Mouse (Mus musculus): ENCODE results near the gene Ppp6r2. TPM values are rescaled to one million over a fixed set of nuclear protein-coding genes. Genes with fewer than 3 reads are reported as not detected.

Gene Ppp6r2
- total RNA-seq, 2 experiments from 2014 or later: 155 to 157 TPM

GRCm38 (mm10) chr15:89181561-89182270 lies 29.6 kb upstream of the Ppp6r2 start:
- no peak for DNase-seq (ENCODE audit: low spot score in 2 of 2)

- no peak for DNase-seq (ENCODE audit: low spot score in 2 of 2)
These were observed 29.0 kb upstream of the Ppp6r2 start for GRCm38 (mm10) chr15:89182328-89182741.

GRCm38 (mm10) chr15:89182842-89183241 lies 28.5 kb upstream of the Ppp6r2 start:
- DNase-seq (ENCODE audit: low spot score in 2 of 2): no peak

GRCm38 (mm10) chr15:89184141-89184936 lies 27.0 kb upstream of the Ppp6r2 start:
- no peak for DNase-seq (ENCODE audit: low spot score in 2 of 2)

- no peak for DNase-seq (ENCODE audit: low spot score in 2 of 2)
These were observed 26.5 kb upstream of the Ppp6r2 start for GRCm38 (mm10) chr15:89184937-89185227.

- no peak for DNase-seq (ENCODE audit: low spot score in 2 of 2)
These were observed 16.1 kb upstream of the Ppp6r2 start for GRCm38 (mm10) chr15:89195261-89195681.

- peak; percentile 90 to 92 for DNase-seq (ENCODE audit: low spot score in 2 of 2)
These were observed 15.6 kb upstream of the Ppp6r2 start for GRCm38 (mm10) chr15:89195690-89196312.

GRCm38 (mm10) chr15:89196313-89196706 lies 15.0 kb upstream of the Ppp6r2 start, which contains the start of gene Dennd6b:
Gene Dennd6b (minus strand): TSS chr15:89196496.
- peak; percentile 95 to 96 for DNase-seq (ENCODE audit: low spot score in 2 of 2)

GRCm38 (mm10) chr15:89197056-89197455 lies 14.3 kb upstream of the Ppp6r2 start:
- no peak for DNase-seq (ENCODE audit: low spot score in 2 of 2)

GRCm38 (mm10) chr15:89207457-89207856 lies 3.9 kb upstream of the Ppp6r2 start:
- DNase-seq (ENCODE audit: low spot score in 2 of 2): no peak

- peak; percentile 85 to 91 for DNase-seq (ENCODE audit: low spot score in 2 of 2)
These were observed 1.2 kb upstream of the Ppp6r2 start for GRCm38 (mm10) chr15:89209886-89210761.

- DNase-seq (ENCODE audit: low spot score in 2 of 2): peak in 1 of 2 experiments; percentile 13
These were observed 536 bp downstream of the Ppp6r2 start for GRCm38 (mm10) chr15:89211716-89212461.

GRCm38 (mm10) chr15:89212495-89212894 lies 1.1 kb downstream of the Ppp6r2 start:
- no peak for DNase-seq (ENCODE audit: low spot score in 2 of 2)

- no peak for DNase-seq (ENCODE audit: low spot score in 2 of 2)
These were observed 2.2 kb downstream of the Ppp6r2 start for GRCm38 (mm10) chr15:89213517-89213916.

GRCm38 (mm10) chr15:89214953-89215352 lies 3.6 kb downstream of the Ppp6r2 start:
- DNase-seq (ENCODE audit: low spot score in 2 of 2): no peak

GRCm38 (mm10) chr15:89215611-89216233 lies 4.4 kb downstream of the Ppp6r2 start:
- DNase-seq (ENCODE audit: low spot score in 2 of 2): no peak

- DNase-seq (ENCODE audit: low spot score in 2 of 2): peak in 1 of 2 experiments; percentile 16
These were observed 22.2 kb downstream of the Ppp6r2 start for GRCm38 (mm10) chr15:89233586-89233985.

- no peak for DNase-seq (ENCODE audit: low spot score in 2 of 2)
These were observed 22.7 kb downstream of the Ppp6r2 start for GRCm38 (mm10) chr15:89234052-89234451.

GRCm38 (mm10) chr15:89239751-89240392 lies 28.5 kb downstream of the Ppp6r2 start:
- no peak for DNase-seq (ENCODE audit: low spot score in 2 of 2)

Measured in left cerebral cortex, adult 18-20 months (tissue).